Mouse (Mus musculus) left cerebral cortex, adult 6 months (tissue): Measurements from ENCODE around the gene Nacc1. TPM values are rescaled to one million over a fixed set of nuclear protein-coding genes. Genes with fewer than 3 reads are reported as not detected.

ENCODE experiments used
- long read RNA-seq, 2 experiments: library from polyadenylated mRNA; unstranded; transcript quantifications; one replicate each; pipeline ENCODE4 v2.0.0; 2019 to 2020
- polyA plus RNA-seq: library from polyadenylated mRNA; unstranded; fragments of <200 nt; fragmentation: Nextera tagmentation; gene quantifications from 2 replicates; pipeline ENCODE4 v1.2.3, GENCODE M21; 2021

Gene Nacc1
- 5.9 and 11.7 TPM in 2 replicates for polyA plus RNA-seq
- long read RNA-seq, experiment 1, full-length matches to known transcripts, result 1 of 27 reads
- long read RNA-seq, experiment 1, partial matches to known transcripts, result 6 of 27 reads
- long read RNA-seq, experiment 1, other reads (novel, unspliced or antisense), result 20 of 27 reads
- long read RNA-seq, experiment 2, partial matches to known transcripts, result 1 of 6 reads
- long read RNA-seq, experiment 2, other reads (novel, unspliced or antisense), result 5 of 6 reads

DNA sequence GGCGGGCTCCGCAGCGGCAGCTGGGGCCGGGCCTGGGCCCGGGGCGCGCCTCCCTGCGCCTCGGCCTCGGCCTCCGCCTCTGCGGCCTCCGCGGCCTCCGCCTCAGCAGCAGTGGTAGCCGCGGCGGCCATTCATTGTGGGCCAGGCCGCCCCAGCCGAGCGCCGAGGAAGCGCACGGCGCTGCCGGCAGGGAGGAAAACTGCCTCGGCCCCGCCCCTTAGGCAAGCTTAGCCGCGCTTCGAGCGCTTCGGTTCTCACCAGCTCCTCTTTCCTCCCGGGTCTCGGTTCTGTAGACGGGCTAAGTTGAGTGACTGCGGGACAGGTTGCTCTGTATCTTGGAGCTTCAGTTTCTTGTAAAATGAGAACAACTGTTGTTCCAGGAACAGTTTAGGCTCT is at the start of gene Nacc1:
Gene Nacc1, minus strand, starts transcription at position 158 of the 396 bp plus-strand sequence.

GRCm38 (mm10) chr8:84722850-84723570 is 35.3 kb upstream of the Nacc1 start, which contains the start of gene G430095P16Rik:
Gene G430095P16Rik (plus strand): TSS chr8:84723007.

DNA sequence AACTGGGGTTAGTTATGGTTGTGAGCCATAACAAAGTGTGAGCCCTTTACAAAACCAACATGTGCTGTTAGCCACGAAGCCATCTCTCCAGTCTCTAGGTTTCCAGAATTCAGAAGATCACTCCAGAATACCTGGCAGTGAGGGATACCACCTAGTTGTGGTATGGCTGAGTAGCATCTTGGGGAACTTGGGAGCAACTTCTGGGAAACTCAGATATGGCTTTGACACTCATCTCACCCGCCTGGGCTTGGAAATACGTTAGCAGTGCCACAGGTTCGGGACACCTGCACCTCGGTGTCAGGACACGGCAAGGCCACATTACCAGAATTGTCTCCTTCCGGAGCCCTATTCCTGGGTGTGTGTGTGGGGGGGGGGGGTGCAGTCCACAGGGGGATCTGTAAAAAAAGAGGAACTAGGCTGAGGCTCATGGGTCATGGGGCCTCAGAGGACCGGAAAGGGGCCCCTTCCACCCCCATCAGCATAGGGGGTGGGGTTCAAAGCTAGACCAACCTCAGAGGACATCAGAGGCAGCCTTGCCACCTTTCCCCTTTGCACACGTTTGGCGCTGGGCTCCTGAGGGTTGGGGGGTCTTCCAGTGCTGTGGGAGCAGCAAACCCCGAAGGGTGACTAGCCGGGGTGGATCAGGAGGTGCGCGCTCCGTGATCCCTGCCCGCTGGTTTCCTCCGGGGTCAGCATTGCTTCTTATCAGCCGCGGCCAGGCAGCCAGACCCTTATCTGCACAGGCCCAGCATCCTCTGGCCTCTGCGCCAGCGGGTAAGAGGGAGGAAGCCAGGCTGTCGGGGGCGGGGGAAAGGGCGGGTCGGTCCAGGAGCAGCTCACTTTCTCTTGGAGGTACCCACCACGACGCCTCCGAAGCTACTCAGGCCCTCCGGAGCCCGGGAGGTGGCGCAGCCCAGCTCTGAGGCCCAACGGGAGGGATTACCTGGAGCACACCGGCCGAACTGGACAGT is 13.6 kb upstream of the Nacc1 start, which contains the start of gene Lyl1:
Gene Lyl1, plus strand, starts transcription at position 517 of the 971 bp plus-strand sequence.

GRCm38 (mm10) chr8:84686191-84687002 is 1.3 kb downstream of the Nacc1 start, which contains the start of gene Trmt1:
Gene Trmt1 (plus strand): TSS chr8:84686307.

GRCm38 (mm10) chr8:84662581-84663065 is 25.0 kb downstream of the Nacc1 start, which contains the start of gene Ier2:
Gene Ier2 (minus strand): TSS chr8:84662852.

Other genes with a start within 250 kb of the Nacc1 start
- gene Ier2, start 25.0 kb downstream of the Nacc1 start, polyA plus RNA-seq, result 32.9 and 73.2 TPM in 2 replicates
- 67.7 and 73.9 TPM in 2 replicates for gene Trmt1, start 1.6 kb downstream of the Nacc1 start, polyA plus RNA-seq
- gene Lyl1, start 13.6 kb upstream of the Nacc1 start, polyA plus RNA-seq, result 2.2 and 2.4 TPM in 2 replicates
- 0.23 TPM in 1 of 2 replicates, not detected in the other for gene G430095P16Rik, start 35.1 kb upstream of the Nacc1 start, polyA plus RNA-seq
- gene Nfix, start 112.5 kb upstream of the Nacc1 start, polyA plus RNA-seq, result 137 and 163 TPM in 2 replicates
- gene Dand5, start 135.0 kb upstream of the Nacc1 start, polyA plus RNA-seq, result 19.8 and 22.2 TPM in 2 replicates
- gene Gadd45gip1, start 143.7 kb upstream of the Nacc1 start, polyA plus RNA-seq, result 46.3 and 55.1 TPM in 2 replicates
- 149 and 190 TPM in 2 replicates for gene Rad23a, start 152.8 kb upstream of the Nacc1 start, polyA plus RNA-seq
- gene Calr, start 159.1 kb upstream of the Nacc1 start, polyA plus RNA-seq, result 138 and 151 TPM in 2 replicates
- gene Farsa, start 169.1 kb upstream of the Nacc1 start, polyA plus RNA-seq, result 20.6 and 22.2 TPM in 2 replicates
- gene Syce2, start 184.2 kb upstream of the Nacc1 start, polyA plus RNA-seq, result 7.5 and 8.4 TPM in 2 replicates
- 19.7 and 26.0 TPM in 2 replicates for gene Gcdh, start 206.1 kb upstream of the Nacc1 start, polyA plus RNA-seq
- 0.12 and 0.31 TPM in 2 replicates for gene Klf1, start 214.1 kb upstream of the Nacc1 start, polyA plus RNA-seq
- 4.7 and 4.8 TPM in 2 replicates for gene Dnase2a, start 220.7 kb upstream of the Nacc1 start, polyA plus RNA-seq
- 9.3 and 21.9 TPM in 2 replicates for gene Mast1, start 249.5 kb upstream of the Nacc1 start, polyA plus RNA-seq